Mouse (Mus musculus): ENCODE data around the gene Ift122. TPM values are rescaled to one million over a fixed set of nuclear protein-coding genes. Genes with fewer than 3 reads are reported as not detected.

Ift122 gene
- total RNA-seq, 2 experiments from 2014 or later, result 30.2 to 30.5 TPM

GRCm38 (mm10) chr6:115968086-115968485, 114.8 kb downstream of the Ift122 start:
- intact Hi-C loops (cut with DNase I), result no loop called here
- DNase-seq (ENCODE audit: extremely low spot score in 1 of 2, low spot score in 2 of 2), result no peak

DNA sequence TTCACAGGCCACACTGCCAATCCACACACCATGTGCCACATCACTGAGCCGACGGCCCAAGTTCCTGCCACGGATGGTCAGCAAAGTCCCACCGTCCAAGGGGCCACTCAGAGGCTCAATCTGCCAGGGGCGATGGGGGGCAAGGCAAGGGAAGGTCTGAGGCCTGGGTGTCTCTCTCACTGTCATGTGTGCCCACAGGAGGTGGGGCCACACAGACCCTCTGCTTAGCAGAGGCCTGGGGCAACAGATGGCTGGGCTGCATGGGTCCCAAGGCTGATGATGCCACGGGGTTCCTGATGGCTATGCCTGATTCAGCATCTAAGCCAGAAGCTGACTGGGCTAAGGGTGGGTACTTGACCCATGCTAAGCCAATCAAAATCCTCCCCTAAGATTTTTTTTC, 115.4 kb downstream of the Ift122 start:
- intact Hi-C loops (cut with DNase I), result no loop called here
- DNase-seq (ENCODE audit: extremely low spot score in 1 of 2, low spot score in 2 of 2), result no peak

DNA sequence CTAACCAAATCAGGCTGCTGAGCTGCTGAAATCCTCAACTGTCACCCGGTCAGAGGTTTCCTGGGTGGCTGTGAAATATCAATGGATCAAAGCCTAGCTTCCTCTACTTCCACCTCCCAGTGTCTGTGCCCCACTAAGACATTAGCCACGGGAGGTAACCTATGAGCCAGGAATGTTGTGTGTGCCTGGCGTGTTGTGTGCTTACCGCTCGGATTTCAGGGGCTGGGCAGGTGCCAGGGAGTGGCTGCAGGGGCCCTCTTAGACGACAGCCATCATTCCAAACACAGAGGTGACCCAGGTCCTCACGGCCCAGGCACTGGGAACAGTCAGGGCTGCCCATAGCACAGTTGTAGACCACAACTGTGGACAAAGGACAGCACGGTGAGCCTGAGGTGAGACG, 115.8 kb downstream of the Ift122 start:
- no peak for DNase-seq (ENCODE audit: extremely low spot score in 1 of 2, low spot score in 2 of 2)
- intact Hi-C loops (cut with DNase I), result no loop called here

DNA sequence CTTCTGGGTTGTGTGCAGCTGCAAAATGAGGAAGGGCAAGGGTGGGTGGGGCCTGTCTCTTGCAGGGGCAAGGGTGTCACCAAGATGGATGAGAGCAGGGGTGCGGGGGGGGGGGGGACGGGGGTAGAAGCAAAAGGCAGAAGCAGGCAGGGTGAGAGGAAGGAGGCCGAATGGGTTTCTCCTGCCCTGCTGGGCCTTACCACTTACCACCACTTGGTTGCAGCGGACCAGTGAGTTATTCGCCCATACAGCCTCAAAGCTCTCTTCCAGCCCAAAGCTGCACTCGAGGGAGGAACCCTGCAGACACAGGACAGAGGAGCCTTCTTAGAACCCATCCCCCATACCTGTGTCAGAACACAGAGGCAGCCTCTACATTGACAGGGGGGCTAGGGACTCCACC, 116.7 kb downstream of the Ift122 start:
- no peak for DNase-seq (ENCODE audit: extremely low spot score in 1 of 2, low spot score in 2 of 2)
- intact Hi-C loops (cut with DNase I), result no loop called here

- intact Hi-C loops (cut with DNase I), result no loop called here
- peak in 1 of 2 experiments; percentile 51 for DNase-seq (ENCODE audit: extremely low spot score in 1 of 2, low spot score in 2 of 2)
Observed at GRCm38 (mm10) chr6:115971273-115972060, 118.2 kb downstream of the Ift122 start.

DNA sequence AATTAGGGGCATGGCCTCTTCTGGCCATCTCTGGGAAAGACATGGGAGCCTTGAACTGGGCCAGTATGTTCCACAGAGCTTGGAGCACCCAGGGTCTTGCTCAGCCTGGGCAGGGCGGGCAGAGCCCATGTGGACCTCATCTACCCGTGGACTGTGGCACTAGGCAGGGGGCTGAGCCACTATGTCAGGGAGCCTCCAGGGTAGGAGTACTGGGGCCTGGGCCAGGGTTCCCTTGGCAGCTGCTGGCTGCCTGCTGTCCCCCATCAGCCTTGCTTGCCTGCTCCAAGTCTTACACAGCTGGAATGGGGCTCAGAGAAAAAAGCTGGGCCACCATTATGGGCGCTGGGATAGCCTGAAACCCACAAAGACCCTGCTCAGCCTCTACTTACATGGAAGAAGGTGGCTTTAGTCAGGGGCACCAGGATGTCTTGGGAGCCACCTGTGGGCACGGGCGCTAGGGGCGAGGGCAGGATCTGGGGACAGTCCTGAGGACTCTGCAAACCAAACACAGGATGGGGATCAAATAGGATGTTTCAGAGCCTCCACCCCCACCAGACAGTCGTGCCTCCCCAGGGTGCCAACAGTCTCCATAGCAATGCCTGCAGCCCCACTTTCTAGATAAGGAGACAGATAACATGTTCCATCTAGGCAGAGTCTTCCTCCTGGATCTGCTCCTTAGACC, 119.0 kb downstream of the Ift122 start:
- no peak for DNase-seq (ENCODE audit: extremely low spot score in 1 of 2, low spot score in 2 of 2)
- intact Hi-C loops (cut with DNase I), result no loop called here

DNA sequence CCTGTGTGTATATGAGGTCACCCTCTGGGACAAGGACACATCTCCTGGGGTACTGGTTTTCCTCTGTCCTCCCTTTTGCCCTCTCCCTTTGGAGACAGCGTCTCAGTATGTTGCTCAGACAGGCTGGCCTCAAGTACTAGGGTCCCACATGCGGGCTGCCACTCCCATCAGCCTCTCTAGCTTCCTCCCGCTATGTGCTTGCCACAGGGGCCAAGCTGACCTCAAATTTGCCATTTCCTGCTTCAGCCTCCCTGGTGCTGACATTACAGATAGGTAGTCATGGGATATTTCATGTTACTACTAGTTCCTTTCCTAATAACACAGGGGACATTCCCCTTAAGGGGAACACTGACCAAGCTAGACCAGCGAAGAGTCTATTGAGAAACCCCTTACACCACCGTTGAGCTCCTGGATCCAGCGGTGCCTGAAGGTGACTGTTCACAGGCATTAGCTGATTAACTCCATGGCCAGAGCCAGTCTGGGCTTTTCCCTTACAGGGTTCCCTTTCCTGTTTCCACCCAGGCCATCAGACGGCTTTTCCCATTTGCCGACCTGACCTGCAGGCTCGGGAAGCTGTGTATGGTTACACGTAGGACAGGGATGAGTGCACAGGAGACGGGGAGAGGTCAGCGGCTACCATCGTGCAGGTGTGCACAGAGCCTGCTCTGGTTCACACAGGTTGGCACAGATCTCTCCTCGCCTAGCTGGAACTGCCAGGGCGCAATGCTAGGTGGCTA, 120.0 kb downstream of the Ift122 start:
- intact Hi-C loops (cut with DNase I), result no loop called here

DNA sequence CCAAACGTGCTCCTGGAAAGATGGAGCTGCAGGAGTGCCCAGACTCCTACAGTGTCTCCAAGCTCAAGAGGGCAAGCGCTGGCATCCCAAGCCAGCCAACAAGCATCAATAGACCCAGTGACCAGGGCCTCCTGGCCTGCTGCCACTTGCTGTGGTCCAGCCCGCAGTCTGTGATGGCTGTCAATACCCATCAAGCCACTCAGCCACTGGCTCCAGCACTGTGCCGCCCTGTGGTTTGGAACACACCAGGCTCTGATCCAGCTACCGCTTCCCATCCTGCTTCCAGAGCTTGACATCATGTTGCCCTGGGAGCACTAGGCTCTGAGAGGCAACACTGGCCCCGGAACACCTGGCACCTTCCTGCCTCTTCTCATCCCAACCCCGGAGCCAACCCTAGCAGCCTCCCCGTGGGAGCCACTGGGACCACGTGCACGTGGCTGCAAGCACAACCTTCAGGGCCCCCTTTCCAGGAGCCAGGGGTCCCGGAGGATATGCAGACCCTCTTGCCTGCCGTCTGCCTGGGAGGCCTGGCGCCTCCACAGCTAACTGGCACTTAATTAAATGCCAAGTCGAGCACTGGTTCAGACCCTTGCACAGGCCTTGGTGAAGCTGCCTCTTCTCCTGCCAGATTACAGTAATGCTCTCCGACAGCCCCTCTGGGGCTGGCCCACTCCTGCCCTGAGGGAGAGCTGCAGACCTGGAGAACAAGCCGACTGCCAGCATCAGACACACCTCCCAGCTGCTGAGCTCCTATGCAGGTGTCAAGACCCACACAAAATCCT, 120.8 kb downstream of the Ift122 start:
- DNase-seq (ENCODE audit: extremely low spot score in 1 of 2, low spot score in 2 of 2), result peak in 1 of 2 experiments; percentile 52
- intact Hi-C loops (cut with DNase I), result no loop called here

More for the DNA sequence above, 120.0 kb downstream of the Ift122 start:
- DNase-seq (ENCODE audit: extremely low spot score in 1 of 2, low spot score in 2 of 2), result no peak

GRCm38 (mm10) chr6:115975606-115976005, 122.3 kb downstream of the Ift122 start:
- intact Hi-C loops (cut with DNase I), result no loop called here
- no peak for DNase-seq (ENCODE audit: extremely low spot score in 1 of 2, low spot score in 2 of 2)

Other genes starting within 250 kb of the Ift122 start
- 100 to 1,000 TPM; 121 to 132 TPM for gene Raf1, start 176.8 kb upstream of the Ift122 start, total RNA-seq (2021)
- gene Tmem40, start 91.1 kb upstream of the Ift122 start, total RNA-seq (2021), result 1 to 10 TPM; 1.4 to 1.6 TPM
- gene Cand2, start 78.9 kb upstream of the Ift122 start, total RNA-seq (2021), result 1 to 10 TPM; 2.7 to 3.7 TPM
- 100 to 1,000 TPM; 581 to 642 TPM for gene Rpl32, start 44.7 kb upstream of the Ift122 start, total RNA-seq (2021)
- gene Efcab12, start 15.1 kb upstream of the Ift122 start, total RNA-seq (2021), result 1 to 10 TPM; 2.7 to 3.8 TPM
- 1 to 10 TPM; 7.0 to 7.1 TPM for gene Mbd4, start 99 bp upstream of the Ift122 start, total RNA-seq (2021)
- under 1 TPM; 0.36 to 0.49 TPM for gene Rho, start 78.3 kb downstream of the Ift122 start, total RNA-seq (2021)
- gene H1foo, start 91.5 kb downstream of the Ift122 start, total RNA-seq (2021), result not detected
- 100 to 1,000 TPM; 183 to 194 TPM for gene Plxnd1, start 141.5 kb downstream of the Ift122 start, total RNA-seq (2021)

All from left cerebral cortex, postnatal 10 days (tissue).